Mouse (Mus musculus) adrenal gland, adult 2 months (tissue): ENCODE measurements around the gene Scarb2. TPM values are rescaled to one million over a fixed set of nuclear protein-coding genes. Genes with fewer than 3 reads are reported as not detected.

Experiments used
- DNase-seq: peaks from one replicate; pipeline ENCODE4 v3.0.0; 2021
- polyA plus RNA-seq: library from polyadenylated mRNA; depleted of rRNA; stranded (reverse); fragments of >200 nt; gene quantifications from 2 replicates; pipeline ENCODE4 v1.2.3, GENCODE M21; 2012
- total RNA-seq, 2 experiments: library from RNA; stranded (reverse); gene quantifications; 2 replicates each; pipeline ENCODE4 v1.2.3; 2021

Scarb2 gene
- total and polyA plus RNA-seq, 3 experiments, result 18.1 to 79.0 (median 58.7) TPM

GRCm38 (mm10) chr5:92435025-92435584 is 71.5 kb downstream of the Scarb2 start, which contains the start of gene Nup54:
Gene Nup54, minus strand, starts transcription at chr5:92435219.
- DNase-seq, result peak; percentile 98

DNA sequence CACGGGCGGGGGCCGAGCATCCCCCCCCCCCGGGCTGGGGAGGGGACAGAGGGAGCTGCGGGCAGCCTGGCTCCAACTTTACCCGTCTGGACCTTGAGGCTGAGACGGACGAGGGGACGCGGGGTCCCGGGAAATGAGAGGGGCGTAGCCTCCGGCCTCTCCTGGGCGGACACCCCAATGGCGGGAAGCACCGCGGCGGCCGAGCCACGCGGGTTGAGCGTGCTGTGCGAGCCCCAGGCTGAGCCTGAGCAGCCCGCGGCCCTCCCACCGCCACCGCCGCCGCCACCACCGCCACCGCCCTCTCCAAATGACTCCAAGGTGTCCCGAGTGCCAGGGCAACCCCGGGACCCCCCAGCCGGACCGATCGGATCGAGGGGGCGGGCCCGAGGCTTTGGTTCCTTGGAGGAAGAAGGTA is 72.1 kb downstream of the Scarb2 start:
- DNase-seq, result no peak

GRCm38 (mm10) chr5:92434070-92434469 is 72.6 kb downstream of the Scarb2 start:
- DNase-seq, result no peak

DNA sequence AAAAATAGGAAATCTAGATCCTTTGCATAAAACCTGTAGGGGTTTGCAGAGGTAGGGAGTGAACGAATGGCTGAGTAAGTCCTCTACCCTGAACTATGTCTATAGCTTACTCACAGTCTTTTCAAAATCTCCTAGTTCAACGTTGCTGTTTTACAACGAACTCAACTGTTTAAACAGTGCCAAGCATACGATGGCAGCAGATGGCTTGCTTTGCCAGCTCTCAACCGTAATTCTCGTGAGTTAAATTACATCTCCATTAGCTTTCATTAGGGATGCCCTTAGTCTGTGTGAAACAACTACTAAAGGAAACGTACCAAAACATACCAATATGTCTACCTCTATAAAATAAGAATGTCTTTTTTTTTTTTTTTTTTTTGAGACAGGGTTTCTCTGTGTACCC is 75.0 kb downstream of the Scarb2 start:
- DNase-seq, result no peak

DNA sequence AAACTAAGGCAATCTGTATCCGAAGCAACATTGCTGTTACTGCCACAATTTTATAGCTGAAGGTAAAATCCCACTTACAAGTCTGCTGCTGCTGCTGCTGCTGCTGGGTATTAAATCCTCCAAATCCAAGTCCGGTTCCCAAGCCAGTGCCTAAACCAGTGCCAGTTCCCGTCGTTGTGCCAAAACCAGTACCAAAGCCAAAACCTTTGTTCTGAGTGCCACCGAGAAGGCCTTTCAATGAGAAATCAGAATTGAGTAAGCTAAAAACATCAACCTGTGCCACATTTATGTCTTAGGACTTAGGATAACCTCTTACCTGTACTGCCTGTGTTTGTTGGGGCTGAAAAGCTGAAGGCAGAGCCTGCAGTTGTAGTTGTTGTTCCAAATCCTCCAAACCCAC is 75.9 kb downstream of the Scarb2 start:
- DNase-seq, result peak; percentile 15

GRCm38 (mm10) chr5:92424126-92424525 is 82.5 kb downstream of the Scarb2 start:
- DNase-seq, result no peak

- no peak for DNase-seq
These were observed 92.7 kb downstream of the Scarb2 start for GRCm38 (mm10) chr5:92413982-92414375.

DNA sequence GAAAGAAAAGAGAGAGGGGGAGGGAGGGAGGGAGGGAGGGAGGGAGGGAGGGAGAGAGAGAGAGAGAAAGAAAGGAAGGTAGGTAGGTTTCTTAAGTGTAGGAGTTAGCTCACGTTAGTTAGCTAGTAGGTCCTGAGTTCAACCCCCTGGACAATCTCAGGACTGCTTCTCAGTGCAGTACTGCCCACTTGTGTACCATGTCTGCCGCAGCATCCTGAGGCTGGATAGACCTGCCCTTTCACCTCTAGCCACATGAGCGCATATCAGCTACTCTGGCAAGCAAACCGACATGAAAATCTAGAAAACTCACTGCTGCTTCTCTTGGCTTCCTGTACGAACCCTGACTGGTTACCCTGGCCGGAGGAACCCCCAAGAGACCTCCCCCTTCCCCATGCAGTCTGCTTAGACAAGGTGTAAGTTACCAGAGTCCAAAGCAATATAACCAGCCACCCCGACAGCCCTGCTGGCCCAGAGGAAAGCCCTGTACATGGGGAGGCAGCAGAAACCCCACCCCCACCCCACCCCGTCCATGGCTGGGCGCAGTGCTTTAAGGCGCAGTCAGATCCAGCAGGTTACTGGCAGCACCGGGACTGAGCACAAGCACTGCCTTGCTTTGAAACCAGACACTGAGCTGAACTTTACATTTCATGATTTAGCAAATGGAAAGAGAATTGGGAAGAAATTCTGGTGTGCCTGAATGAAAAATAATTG is 93.2 kb downstream of the Scarb2 start:
- no peak for DNase-seq

- no peak for DNase-seq
These were observed 95.0 kb downstream of the Scarb2 start for GRCm38 (mm10) chr5:92411461-92412140.

GRCm38 (mm10) chr5:92410486-92410885 is 96.1 kb downstream of the Scarb2 start:
- no peak for DNase-seq

GRCm38 (mm10) chr5:92409361-92410155 is 97.1 kb downstream of the Scarb2 start:
- DNase-seq, result peak; percentile 60

GRCm38 (mm10) chr5:92404400-92404678 is 102.3 kb downstream of the Scarb2 start:
- no peak for DNase-seq

DNA sequence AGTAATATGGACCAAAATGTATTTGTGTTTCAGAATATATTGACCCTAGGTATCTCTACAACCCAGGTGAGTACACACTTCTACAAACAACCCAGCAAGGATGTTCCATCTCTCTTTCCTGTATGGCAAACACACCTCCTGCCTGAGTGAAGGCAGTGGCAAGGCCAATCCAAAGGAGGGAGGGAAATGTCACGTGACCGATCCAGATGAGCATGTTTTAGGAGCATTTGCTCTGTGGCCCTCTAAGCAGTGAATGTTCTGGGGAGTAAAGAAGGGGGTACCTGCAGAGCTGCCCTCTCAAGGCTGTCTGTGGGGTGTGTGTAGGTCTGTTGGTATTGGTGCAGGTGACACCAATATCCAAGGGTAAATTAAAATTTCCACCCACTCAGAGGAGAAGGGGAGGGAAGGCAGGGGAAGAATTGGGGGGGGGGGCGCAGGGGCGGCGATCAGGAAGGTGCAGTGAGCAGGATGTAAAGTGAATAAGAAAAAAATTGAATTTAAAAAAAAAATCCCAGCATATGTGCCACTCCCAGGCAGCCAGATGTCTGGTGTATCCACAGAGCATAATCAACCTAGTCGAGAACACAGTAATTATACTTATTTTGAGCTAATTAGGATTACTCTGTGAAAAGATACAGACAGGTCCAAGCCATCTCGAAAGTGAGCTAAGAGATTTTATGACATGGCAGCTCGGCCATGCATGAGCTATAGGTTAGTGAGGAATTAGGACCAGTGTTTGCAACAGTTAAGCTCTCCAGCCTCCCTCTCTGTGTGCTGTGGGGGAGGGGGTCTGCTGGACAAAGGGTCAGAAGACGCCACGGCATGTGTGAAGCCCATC is 102.9 kb downstream of the Scarb2 start:
- no peak for DNase-seq

GRCm38 (mm10) chr5:92402816-92403215 is 103.8 kb downstream of the Scarb2 start:
- DNase-seq, result no peak

- DNase-seq, result peak; percentile 76
These were observed 108.5 kb downstream of the Scarb2 start for GRCm38 (mm10) chr5:92398153-92398552.

DNA sequence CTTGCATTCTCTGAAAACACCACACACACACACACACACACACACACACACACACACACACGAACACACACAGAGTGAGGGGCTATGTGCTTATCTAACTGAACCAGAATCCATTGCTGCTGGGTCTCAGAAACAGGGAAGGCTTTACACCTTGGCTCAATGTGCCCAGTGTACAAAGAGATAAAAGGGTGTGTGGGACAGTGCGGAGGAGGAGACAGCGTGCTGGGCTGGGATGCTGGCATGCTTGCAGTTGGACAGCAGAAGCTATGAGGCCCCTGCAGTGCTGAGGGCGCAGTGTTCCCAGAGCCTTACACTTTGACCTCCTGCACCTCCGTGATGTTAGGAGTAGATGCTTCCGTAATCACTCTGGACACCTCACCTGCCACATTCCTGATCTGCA is 110.2 kb downstream of the Scarb2 start:
- no peak for DNase-seq

GRCm38 (mm10) chr5:92395764-92396163 is 110.9 kb downstream of the Scarb2 start:
- no peak for DNase-seq

- DNase-seq, result no peak
These were observed 112.8 kb downstream of the Scarb2 start for GRCm38 (mm10) chr5:92393863-92394262.

GRCm38 (mm10) chr5:92392542-92392941 is 114.1 kb downstream of the Scarb2 start:
- DNase-seq, result no peak
